Mouse (Mus musculus): ENCODE measurements around the gene Pdpk1. TPM values are rescaled to one million over a fixed set of nuclear protein-coding genes. Genes with fewer than 3 reads are reported as not detected.

Gene Pdpk1
- polyA plus RNA-seq, 1 experiment = 12.7 TPM

DNA sequence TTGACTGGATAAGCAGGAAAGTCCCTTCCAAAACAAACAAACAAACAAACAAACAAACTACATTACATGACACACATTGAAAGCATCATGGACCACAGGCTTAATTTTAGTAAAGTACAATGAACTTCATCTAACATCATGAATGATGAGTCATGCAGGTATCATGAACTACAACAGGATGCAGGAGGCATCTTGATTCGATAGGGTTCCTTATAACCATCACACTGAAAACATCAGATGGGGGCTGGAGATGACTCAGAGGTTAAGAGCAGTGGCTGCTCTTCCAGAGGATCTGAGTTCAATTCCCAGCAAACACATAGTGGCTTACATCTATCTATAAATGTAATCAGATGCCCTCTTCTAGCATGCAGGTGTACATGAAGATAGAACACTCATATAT lies 23.1 kb downstream of the Pdpk1 start:
- TF ChIP-seq POLR2A (IDR thresholded peaks at IDR 0.05; ENCODE audit: low read depth, low read length) (no peak), CTCF (IDR thresholded peaks at IDR 0.05; ENCODE audit: extremely low read depth, insufficient read length, insufficient replicate concordance, low read depth, low read length) (no peak)
- Histone ChIP-seq H3K4me1 (ENCODE audit: control insufficient read depth, insufficient read depth, insufficient read length, low read length) (peaks cover 2% of the 10 kb centered on the region), H3K27me3 (ENCODE audit: control insufficient read depth, insufficient read depth, low read length) (no peaks in the 10 kb centered on the region), H3K36me3 (ENCODE audit: control insufficient read depth, insufficient read depth, low read length) (no peaks in the 10 kb centered on the region), H3K4me3 (ENCODE audit: low read depth, low read length) (no peak overlapping the region), H3K27ac (ENCODE audit: insufficient read depth, low read depth, low read length) (no peak overlapping the region)
- WGBS = 58% methylated on average over 1 of the region's 1 CpGs

DNA sequence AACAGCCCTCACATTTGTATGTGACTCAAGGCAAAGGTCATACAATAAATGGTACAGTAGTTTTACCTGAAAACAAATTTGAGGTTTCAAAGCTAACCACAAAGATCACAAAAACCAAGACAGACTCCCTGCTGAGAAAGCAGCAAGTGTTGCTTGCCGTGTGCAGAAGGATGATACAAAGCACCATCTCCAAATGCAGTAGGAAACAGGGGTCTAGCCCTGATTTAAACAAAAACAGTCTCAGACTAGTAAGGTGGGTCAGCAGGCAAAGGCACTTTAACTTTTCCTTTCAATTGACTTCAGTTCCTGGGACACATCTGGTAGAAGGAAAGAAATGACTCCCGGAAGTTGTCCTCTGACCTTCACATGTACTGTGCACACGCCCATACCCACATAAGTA lies 23.9 kb downstream of the Pdpk1 start:
- Histone ChIP-seq H3K27ac (ENCODE audit: insufficient read depth, low read depth, low read length) (peak overlapping the region; percentile 68), H3K36me3 (ENCODE audit: control insufficient read depth, insufficient read depth, low read length) (no peaks in the 10 kb centered on the region), H3K27me3 (ENCODE audit: control insufficient read depth, insufficient read depth, low read length) (no peaks in the 10 kb centered on the region), H3K4me1 (ENCODE audit: control insufficient read depth, insufficient read depth, insufficient read length, low read length) (peaks cover 2% of the 10 kb centered on the region), H3K4me3 (ENCODE audit: low read depth, low read length) (no peak overlapping the region)
- WGBS = 39% methylated on average over 3 of the region's 3 CpGs
- no peak for TF ChIP-seq POLR2A (IDR thresholded peaks at IDR 0.05; ENCODE audit: low read depth, low read length)
- TF ChIP-seq CTCF (IDR thresholded peaks at IDR 0.05; ENCODE audit: extremely low read depth, insufficient read length, insufficient replicate concordance, low read depth, low read length) = no peak

DNA sequence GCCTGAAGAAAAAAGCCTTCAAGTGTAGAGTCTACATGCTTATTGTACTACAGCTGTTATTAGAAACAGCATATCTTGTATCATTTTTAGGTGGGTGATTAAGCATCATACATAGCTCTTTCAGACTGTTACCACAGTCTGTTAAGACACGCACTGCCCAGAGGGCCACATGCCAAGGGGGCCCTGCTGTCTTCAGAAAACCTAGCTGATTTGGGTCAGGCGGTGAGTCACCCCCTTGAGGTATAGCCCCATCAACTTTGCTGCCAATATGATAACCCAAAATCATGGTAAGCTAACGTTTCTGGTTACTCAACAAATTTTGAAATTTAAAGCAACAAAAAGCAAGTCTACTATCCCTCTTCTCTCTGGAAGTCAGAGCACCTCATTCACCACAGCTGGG lies 31.3 kb downstream of the Pdpk1 start:
- no peaks in the 10 kb centered on the region; the same call in 1 of the 2 replicates for H3K4me1 ChIP-seq (ENCODE audit: control insufficient read depth, insufficient read depth, insufficient read length, low read length)
- no peak overlapping the region for H3K27ac ChIP-seq (ENCODE audit: insufficient read depth, low read depth, low read length)
- WGBS = 73% methylated on average over 3 of the region's 3 CpGs
- H3K36me3 ChIP-seq (ENCODE audit: control insufficient read depth, insufficient read depth, low read length) = no peaks in the 10 kb centered on the region; the same call in 1 of the 2 replicates
- no peak for TF ChIP-seq POLR2A (IDR thresholded peaks at IDR 0.05; ENCODE audit: low read depth, low read length)
- TF ChIP-seq CTCF (IDR thresholded peaks at IDR 0.05; ENCODE audit: extremely low read depth, insufficient read length, insufficient replicate concordance, low read depth, low read length) = no peak
- no peaks in the 10 kb centered on the region for H3K27me3 ChIP-seq (ENCODE audit: control insufficient read depth, insufficient read depth, low read length)
- no peak overlapping the region for H3K4me3 ChIP-seq (ENCODE audit: low read depth, low read length)

DNA sequence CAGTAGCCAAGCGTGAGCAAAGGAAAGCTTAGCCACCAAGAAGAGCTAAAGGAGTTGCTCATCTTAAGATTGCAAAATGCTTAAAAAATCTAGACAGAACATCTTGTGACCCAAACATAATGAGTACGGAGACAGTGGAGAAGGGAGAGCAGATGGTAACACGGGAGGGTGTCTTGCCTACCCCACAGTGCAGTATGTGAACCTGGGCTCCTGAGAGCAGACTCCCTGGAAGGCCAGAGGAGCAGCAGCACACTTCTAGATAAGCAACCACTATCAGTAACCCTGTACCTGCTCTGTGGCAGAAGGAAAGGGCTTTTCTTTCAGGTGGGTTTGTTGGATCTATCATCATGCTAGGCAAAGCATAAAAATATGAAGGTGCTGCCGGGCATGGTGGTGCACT lies 37.7 kb downstream of the Pdpk1 start:
- no peaks in the 10 kb centered on the region for H3K27me3 ChIP-seq (ENCODE audit: control insufficient read depth, insufficient read depth, low read length)
- H3K36me3 ChIP-seq (ENCODE audit: control insufficient read depth, insufficient read depth, low read length) = peaks cover 19% of the 10 kb centered on the region
- H3K27ac ChIP-seq (ENCODE audit: insufficient read depth, low read depth, low read length) = no peak overlapping the region
- H3K4me1 ChIP-seq (ENCODE audit: control insufficient read depth, insufficient read depth, insufficient read length, low read length) = no peaks in the 10 kb centered on the region
- H3K4me3 ChIP-seq (ENCODE audit: low read depth, low read length) = no peak overlapping the region
- TF ChIP-seq POLR2A (IDR thresholded peaks at IDR 0.05; ENCODE audit: low read depth, low read length) (no peak), CTCF (IDR thresholded peaks at IDR 0.05; ENCODE audit: extremely low read depth, insufficient read length, insufficient replicate concordance, low read depth, low read length) (no peak)
- WGBS = 80% methylated on average over 4 of the region's 4 CpGs

DNA sequence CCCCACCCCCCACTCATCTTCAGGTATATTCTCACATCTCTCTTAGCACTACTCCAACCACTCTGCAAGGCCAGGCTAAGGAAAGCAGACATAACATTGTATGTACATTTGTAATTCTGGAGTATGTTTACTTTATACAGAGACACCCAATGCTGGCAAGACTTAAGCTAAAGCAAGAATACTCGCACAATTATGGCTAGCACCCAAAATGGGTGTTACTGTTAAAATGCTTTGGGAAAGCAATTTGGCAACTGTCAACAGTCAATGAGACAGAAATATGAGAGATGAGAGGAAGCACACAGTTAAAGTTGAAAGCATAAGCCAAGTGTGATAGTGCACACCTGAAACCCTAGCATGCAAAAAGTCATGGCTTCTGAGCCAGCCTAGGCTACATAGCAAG lies 39.5 kb downstream of the Pdpk1 start:
- WGBS = 66% methylated on average over 1 of the region's 1 CpGs
- H3K4me3 ChIP-seq (ENCODE audit: low read depth, low read length) = no peak overlapping the region
- TF ChIP-seq POLR2A (IDR thresholded peaks at IDR 0.05; ENCODE audit: low read depth, low read length) (no peak), CTCF (IDR thresholded peaks at IDR 0.05; ENCODE audit: extremely low read depth, insufficient read length, insufficient replicate concordance, low read depth, low read length) (no peak)
- no peaks in the 10 kb centered on the region for H3K27me3 ChIP-seq (ENCODE audit: control insufficient read depth, insufficient read depth, low read length)
- no peak overlapping the region for H3K27ac ChIP-seq (ENCODE audit: insufficient read depth, low read depth, low read length)
- H3K4me1 ChIP-seq (ENCODE audit: control insufficient read depth, insufficient read depth, insufficient read length, low read length) = no peaks in the 10 kb centered on the region
- peaks cover 28% of the 10 kb centered on the region for H3K36me3 ChIP-seq (ENCODE audit: control insufficient read depth, insufficient read depth, low read length)

DNA sequence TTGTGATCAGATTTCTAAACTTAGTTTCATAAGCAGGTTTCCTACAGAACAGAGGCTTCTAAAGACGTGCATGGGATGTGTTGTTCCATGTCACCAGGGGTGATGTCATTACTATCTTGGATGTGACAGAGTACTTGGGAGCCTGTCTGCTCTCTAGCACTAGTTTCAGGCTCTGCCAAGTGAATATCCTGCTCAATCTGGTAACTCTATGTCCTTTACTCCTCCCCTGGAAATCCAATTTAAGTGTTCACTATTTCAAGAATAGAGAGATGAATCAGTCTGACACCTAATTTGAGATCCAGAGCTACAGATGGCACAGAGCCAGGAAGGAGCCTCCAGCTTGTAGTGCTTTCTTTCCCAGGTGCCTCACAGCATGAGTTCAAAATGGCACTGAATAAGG lies 41.8 kb downstream of the Pdpk1 start:
- Histone ChIP-seq H3K27ac (ENCODE audit: insufficient read depth, low read depth, low read length) (no peak overlapping the region), H3K36me3 (ENCODE audit: control insufficient read depth, insufficient read depth, low read length) (peaks cover 41% of the 10 kb centered on the region), H3K4me3 (ENCODE audit: low read depth, low read length) (no peak overlapping the region), H3K27me3 (ENCODE audit: control insufficient read depth, insufficient read depth, low read length) (no peaks in the 10 kb centered on the region), H3K4me1 (ENCODE audit: control insufficient read depth, insufficient read depth, insufficient read length, low read length) (no peaks in the 10 kb centered on the region; the same call in 1 of the 2 replicates)
- TF ChIP-seq CTCF (IDR thresholded peaks at IDR 0.05; ENCODE audit: extremely low read depth, insufficient read length, insufficient replicate concordance, low read depth, low read length) (no peak), POLR2A (IDR thresholded peaks at IDR 0.05; ENCODE audit: low read depth, low read length) (no peak)
- 75% methylated on average over 1 of the region's 1 CpGs for WGBS

DNA sequence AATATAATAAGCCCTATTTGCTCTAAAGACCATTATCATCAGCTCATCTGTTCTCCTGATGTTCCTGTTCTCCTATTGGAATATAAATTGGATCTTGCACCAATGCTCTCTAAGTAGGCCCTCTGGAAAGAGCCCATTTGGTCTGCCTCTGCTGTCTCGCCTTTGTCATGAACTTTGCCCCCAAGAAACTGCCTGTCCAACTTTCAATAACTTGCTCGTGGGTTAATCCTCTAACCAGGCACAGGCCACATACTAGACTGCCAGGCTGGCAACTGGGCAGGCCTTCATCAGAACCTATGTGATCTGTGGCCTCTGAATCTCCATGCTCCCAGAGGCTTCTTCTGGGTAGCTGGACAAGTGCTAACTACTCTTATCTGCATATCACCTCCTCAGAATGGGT lies 45.6 kb downstream of the Pdpk1 start:
- no peak overlapping the region for H3K27ac ChIP-seq (ENCODE audit: insufficient read depth, low read depth, low read length)
- 47% methylated on average over 2 of the region's 2 CpGs for WGBS
- TF ChIP-seq CTCF (IDR thresholded peaks at IDR 0.05; ENCODE audit: extremely low read depth, insufficient read length, insufficient replicate concordance, low read depth, low read length) (no peak), POLR2A (IDR thresholded peaks at IDR 0.05; ENCODE audit: low read depth, low read length) (no peak)
- no peak overlapping the region for H3K4me3 ChIP-seq (ENCODE audit: low read depth, low read length)
- no peaks in the 10 kb centered on the region for H3K27me3 ChIP-seq (ENCODE audit: control insufficient read depth, insufficient read depth, low read length)
- H3K36me3 ChIP-seq (ENCODE audit: control insufficient read depth, insufficient read depth, low read length) = peaks cover 46% of the 10 kb centered on the region
- peaks cover 2% of the 10 kb centered on the region; the same call in 1 of the 2 replicates for H3K4me1 ChIP-seq (ENCODE audit: control insufficient read depth, insufficient read depth, insufficient read length, low read length)

Measured in small intestine, adult 2 months (tissue).